Mouse (Mus musculus) CH12.LX (cell line): ENCODE results near the gene Apoa5. TPM values are rescaled to one million over a fixed set of nuclear protein-coding genes. Genes with fewer than 3 reads are reported as not detected.

Experiments
- DNase-seq: peaks from one replicate; pipeline ENCODE4 v3.0.0-alpha.2; 2013; ENCODE audit errors: extremely low read depth
- H3K27ac ChIP-seq: 2 replicates; pipeline ENCODE4 v1.5.1; 2012; ENCODE audit warnings: low read depth, mild to moderate bottlenecking, control low read depth, moderate library complexity; ENCODE audit not compliant: insufficient read depth
- H3K27me3 ChIP-seq: replicated peaks from 2 replicates; pipeline ENCODE3; 2012; ENCODE audit warnings: inconsistent platforms
- H3K36me3 ChIP-seq, 2 experiments: replicated peaks in 1 of 2; 2 replicates each; pipeline versions ENCODE3 to v1.6.1; 2012; ENCODE audit warnings: inconsistent platforms in 1 of 2, low read length in 1 of 2, mild to moderate bottlenecking in 1 of 2, mixed read lengths in 1 of 2, moderate library complexity in 1 of 2; ENCODE audit not compliant: control insufficient read depth in 1 of 2, insufficient read depth in 1 of 2
- H3K4me1 ChIP-seq, 2 experiments: 2 replicates each; pipeline ENCODE4 v1.6.1; 2012; ENCODE audit warnings: inconsistent platforms in 1 of 2, moderate library complexity in 1 of 2; ENCODE audit not compliant: insufficient read depth in 2 of 2, control insufficient read depth in 1 of 2
- H3K4me2 ChIP-seq: 2 replicates; pipeline ENCODE4 v1.6.1; 2012; ENCODE audit warnings: low read depth, mild to moderate bottlenecking, control low read depth; ENCODE audit not compliant: poor library complexity, insufficient read depth, severe bottlenecking
- H3K4me3 ChIP-seq, 3 experiments: fragments of 150-350 bp in 1 of 3; sonication (generic) in 1 of 3; replicated peaks in 1 of 3; 2 replicates each; pipeline versions ENCODE3 to v1.5.1; 2011 to 2012; ENCODE audit warnings: low read depth in 2 of 3, low read length in 2 of 3, mild to moderate bottlenecking in 2 of 3, moderate library complexity in 2 of 3, control low read depth in 1 of 3, improper control_type of control experiment in 1 of 3, inconsistent platforms in 1 of 3, mixed read lengths in 1 of 3; ENCODE audit not compliant: poor library complexity in 1 of 3
- H3K79me2 ChIP-seq: replicated peaks from 2 replicates; pipeline ENCODE4 v1.6.1; 2012; ENCODE audit warnings: mild to moderate bottlenecking, moderate library complexity; ENCODE audit not compliant: control insufficient read depth, poor library complexity, insufficient read depth, severe bottlenecking; ENCODE audit errors: extremely low read depth
- H3K9ac ChIP-seq: 2 replicates; pipeline ENCODE4 v1.6.1; 2012; ENCODE audit warnings: low read depth, mild to moderate bottlenecking, control low read depth, moderate library complexity; ENCODE audit not compliant: insufficient read depth
- H3K9me3 ChIP-seq: replicated peaks from 2 replicates; pipeline ENCODE3; 2012; ENCODE audit warnings: low read length, inconsistent platforms, mixed read lengths
- CHD2 ChIP-seq: IDR thresholded peaks from 2 replicates; pipeline ENCODE4 v1.6.1; 2011; ENCODE audit warnings: low read length, improper control_type of control experiment
- E2F4 ChIP-seq: IDR thresholded peaks from 2 replicates; pipeline ENCODE4 v1.6.1; 2011; ENCODE audit warnings: low read depth, low read length, improper control_type of control experiment; ENCODE audit not compliant: insufficient replicate concordance
- ELF1 ChIP-seq: IDR thresholded peaks from 2 replicates; pipeline ENCODE4 v1.6.1; 2014; ENCODE audit warnings: low read depth, mild to moderate bottlenecking, inconsistent platforms, low read length, improper control_type of control experiment
- ETS1 ChIP-seq: conservative IDR thresholded peaks from 2 replicates; pipeline ENCODE4 v1.6.1; 2012; ENCODE audit warnings: low read depth, mild to moderate bottlenecking, inconsistent platforms, low read length, improper control_type of control experiment, moderate library complexity
- GABPA ChIP-seq: IDR thresholded peaks from 2 replicates; pipeline ENCODE4 v1.6.1; 2012; ENCODE audit warnings: low read depth, low read length, improper control_type of control experiment, inconsistent platforms; ENCODE audit not compliant: insufficient replicate concordance
- HCFC1 ChIP-seq: IDR thresholded peaks from 2 replicates; pipeline ENCODE4 v1.6.1; 2012; ENCODE audit warnings: low read depth, mild to moderate bottlenecking, inconsistent platforms, low read length, improper control_type of control experiment
- KAT2A ChIP-seq: IDR thresholded peaks from 2 replicates; pipeline ENCODE4 v1.6.1; 2012; ENCODE audit warnings: low read length, improper control_type of control experiment, inconsistent platforms; ENCODE audit not compliant: insufficient replicate concordance
- MAFK ChIP-seq: IDR thresholded peaks from 2 replicates; pipeline ENCODE4 v1.6.1; 2011; ENCODE audit warnings: low read length, improper control_type of control experiment; ENCODE audit not compliant: insufficient replicate concordance
- MAX ChIP-seq: IDR thresholded peaks from 2 replicates; pipeline ENCODE4 v1.6.1; 2011; ENCODE audit warnings: low read length, improper control_type of control experiment
- MEF2A ChIP-seq: IDR thresholded peaks from 2 replicates; pipeline ENCODE4 v1.6.1; 2014; ENCODE audit warnings: low read depth, mild to moderate bottlenecking, inconsistent platforms, low read length, improper control_type of control experiment, borderline replicate concordance
- MYC ChIP-seq: IDR thresholded peaks from 2 replicates; pipeline ENCODE4 v1.6.1; 2011; ENCODE audit warnings: low read depth, mild to moderate bottlenecking, improper control_type of control experiment, low read length
- NELFE ChIP-seq: IDR thresholded peaks from 2 replicates; pipeline ENCODE4 v1.6.1; 2011; ENCODE audit warnings: low read depth, low read length, improper control_type of control experiment
- NRF1 ChIP-seq: IDR thresholded peaks from 2 replicates; pipeline ENCODE4 v1.6.1; 2014; ENCODE audit warnings: low read depth, mild to moderate bottlenecking, inconsistent platforms, low read length, improper control_type of control experiment, moderate library complexity
- POLR2A ChIP-seq: IDR thresholded peaks from 2 replicates; pipeline ENCODE4 v1.6.1; 2011; ENCODE audit warnings: low read depth, mild to moderate bottlenecking, improper control_type of control experiment, low read length
- POLR2AphosphoS2 ChIP-seq: IDR thresholded peaks from 2 replicates; pipeline ENCODE4 v1.6.1; 2011; ENCODE audit warnings: low read depth, low read length, improper control_type of control experiment
- RAD21 ChIP-seq: IDR thresholded peaks from 2 replicates; pipeline ENCODE4 v1.6.1; 2011; ENCODE audit warnings: low read depth, mild to moderate bottlenecking, low read length, improper control_type of control experiment, moderate library complexity
- RCOR1 ChIP-seq: conservative IDR thresholded peaks from 2 replicates; pipeline ENCODE4 v1.6.1; 2012; ENCODE audit warnings: low read depth, mild to moderate bottlenecking, inconsistent platforms, low read length, improper control_type of control experiment
- SIN3A ChIP-seq: IDR thresholded peaks from 2 replicates; pipeline ENCODE4 v1.6.1; 2012; ENCODE audit warnings: low read length, improper control_type of control experiment, inconsistent platforms
- SMC3 ChIP-seq: IDR thresholded peaks from 2 replicates; pipeline ENCODE4 v1.6.1; 2011; ENCODE audit warnings: low read depth, low read length, improper control_type of control experiment
- TBP ChIP-seq: conservative IDR thresholded peaks from 2 replicates; pipeline ENCODE4 v1.6.1; 2011; ENCODE audit warnings: low read depth, low read length, improper control_type of control experiment
- TCF12 ChIP-seq: IDR thresholded peaks from 2 replicates; pipeline ENCODE4 v1.6.1; 2014; ENCODE audit warnings: low read depth, mild to moderate bottlenecking, inconsistent platforms, low read length, improper control_type of control experiment
- UBTF ChIP-seq: IDR thresholded peaks from 2 replicates; pipeline ENCODE4 v1.6.1; 2012; ENCODE audit warnings: low read depth, mild to moderate bottlenecking, inconsistent platforms, low read length, improper control_type of control experiment, moderate library complexity
- ZC3H11A ChIP-seq: IDR thresholded peaks from 2 replicates; pipeline ENCODE4 v1.6.1; 2012; ENCODE audit warnings: low read depth, mild to moderate bottlenecking, inconsistent platforms, low read length, improper control_type of control experiment
- ZMIZ1 ChIP-seq: IDR thresholded peaks from 2 replicates; pipeline ENCODE4 v1.6.1; 2012; ENCODE audit warnings: low read depth, mild to moderate bottlenecking, inconsistent platforms, low read length, improper control_type of control experiment
- ZNF384 ChIP-seq: IDR thresholded peaks from 2 replicates; pipeline ENCODE4 v1.6.1; 2012; ENCODE audit warnings: low read depth, low read length, improper control_type of control experiment, inconsistent platforms
- dilution Hi-C: fragments of 300-500 bp; cut with MboI; formaldehyde crosslinking; loops from 2 replicates; pipeline ENCODE4 v1.14.3; 2020; ENCODE audit warnings: low sequenced_read_pairs; ENCODE audit not compliant: extremely low pct_unique_long_range_greater_than_20kb, extremely low pct_ligation_motif_present
- in situ Hi-C: fragments of 300-500 bp; cut with MboI; formaldehyde crosslinking; loops from 3 replicates; pipeline ENCODE4 v1.14.3; 2019; ENCODE audit warnings: low sequenced_read_pairs, low pct_ligation_motif_present, low pct_unique_long_range_greater_than_20kb, mixed read lengths
- polyA plus RNA-seq: library from polyadenylated mRNA; unstranded; fragments of >175 nt; gene quantifications from 2 replicates; pipeline ENCODE4 v1.2.1, GENCODE M21; 2012; ENCODE audit warnings: low read depth; ENCODE audit not compliant: insufficient read length
- total RNA-seq, 2 experiments: library from RNA; depleted of rRNA; stranded (reverse); fragments of 300-350 nt in 1 of 2; fragments of >200 nt in 1 of 2; gene quantifications; 2 replicates each; pipeline ENCODE4 v1.2.3; 2012 to 2014

Apoa5 gene
- total and polyA plus RNA-seq, 3 experiments = 0.08 TPM; not detected in 2

- in situ Hi-C loops = loop anchor here (10.0 kb wide), 1 partner anchor 247 kb away; no protein-coding TSS in a partner anchor
- no peak overlapping the region for H3K4me2 ChIP-seq
- TF ChIP-seq POLR2A (no peak), NRF1 (no peak), SIN3A (no peak), TBP (no peak), CHD2 (no peak), NELFE (no peak), MEF2A (no peak), MAX (no peak), POLR2AphosphoS2 (no peak), ETS1 (no peak), MAFK (no peak), ZNF384 (no peak), E2F4 (no peak), RAD21 (no peak), HCFC1 (no peak), TCF12 (no peak)
- TF ChIP-seq, all 38 proteins: peak for 0
- Histone ChIP-seq H3K36me3 (no peaks in the 10 kb centered on the region), H3K27me3 (peaks cover 28% of the 10 kb centered on the region), H3K79me2 (no peaks in the 10 kb centered on the region), H3K4me3 (no peak overlapping the region), H3K27ac (no peak overlapping the region), H3K9ac (no peak overlapping the region), H3K9me3 (no peaks in the 10 kb centered on the region), H3K4me1 (no peaks in the 10 kb centered on the region; a peak in 1 of 4 replicates)
- DNase-seq = no peak
- dilution Hi-C loops = no loop called here
Observed at GRCm38 (mm10) chr9:46241818-46242217, 26.6 kb upstream of the Apoa5 start.

GRCm38 (mm10) chr9:46243122-46243521, 25.3 kb upstream of the Apoa5 start:
- no peak for DNase-seq
- H3K79me2 ChIP-seq = no peaks in the 10 kb centered on the region; the same call in 1 of the 2 replicates
- no peaks in the 10 kb centered on the region for H3K36me3 ChIP-seq
- H3K4me2 ChIP-seq = no peak overlapping the region
- in situ Hi-C loops = loop anchor here (10.0 kb wide), 1 partner anchor 248 kb away; no protein-coding TSS in a partner anchor
- TF ChIP-seq UBTF (no peak), GABPA (no peak), ZMIZ1 (no peak), MEF2A (no peak), ZNF384 (no peak), HCFC1 (no peak), ZC3H11A (no peak), KAT2A (no peak), E2F4 (no peak), RAD21 (no peak), RCOR1 (no peak), TCF12 (no peak), MAFK (no peak), NRF1 (no peak), ELF1 (no peak), MYC (no peak), SMC3 (no peak)
- peaks cover 28% of the 10 kb centered on the region for H3K27me3 ChIP-seq
- no peak overlapping the region for H3K27ac ChIP-seq
- no peaks in the 10 kb centered on the region for H3K9me3 ChIP-seq
- dilution Hi-C loops = no loop called here
- no peak overlapping the region for H3K9ac ChIP-seq
- H3K4me1 ChIP-seq = no peaks in the 10 kb centered on the region; a peak in 2 of 4 replicates
- H3K4me3 ChIP-seq = no peak overlapping the region
